Mouse (Mus musculus) heart, embryonic 16.5 days (tissue): Measurements from ENCODE around the gene Nfil3. TPM values are rescaled to one million over a fixed set of nuclear protein-coding genes. Genes with fewer than 3 reads are reported as not detected.

Experiments
- ATAC-seq: fragments of 200-750 bp; cut with Nextera tagmentation; replicated peaks from 2 replicates; pipeline ENCODE4 v1.8.0; 2017; ENCODE audit warnings: moderate number of reproducible peaks; ENCODE audit not compliant: insufficient read depth, low FRiP score; ENCODE audit errors: extremely low read depth
- H3K27ac ChIP-seq: fragments of 300-500 bp; sonication (generic); 2 replicates; pipeline ENCODE4 v1.5.1; 2014; ENCODE audit warnings: mild to moderate bottlenecking, low read length, control low read depth, moderate library complexity
- H3K27me3 ChIP-seq: fragments of 300-500 bp; sonication (generic); 2 replicates; pipeline ENCODE4 v1.6.1; 2014; ENCODE audit warnings: low read length, mixed read lengths; ENCODE audit not compliant: control insufficient read depth, insufficient read depth
- H3K36me3 ChIP-seq: fragments of 300-500 bp; sonication (generic); 2 replicates; pipeline ENCODE4 v1.6.1; 2014; ENCODE audit not compliant: control insufficient read depth, insufficient read depth
- H3K4me1 ChIP-seq: fragments of 300-500 bp; sonication (generic); 2 replicates; pipeline ENCODE4 v1.6.1; 2014; ENCODE audit warnings: low read length, mixed read lengths; ENCODE audit not compliant: control insufficient read depth, insufficient read depth
- H3K4me2 ChIP-seq: fragments of 300-500 bp; sonication (generic); 2 replicates; pipeline ENCODE4 v1.6.1; 2014; ENCODE audit warnings: low read depth, mild to moderate bottlenecking, control low read depth, low read length
- H3K4me3 ChIP-seq: fragments of 300-500 bp; sonication (generic); 2 replicates; pipeline ENCODE4 v1.5.1; 2014; ENCODE audit warnings: mild to moderate bottlenecking, control low read depth, low read length
- H3K9ac ChIP-seq: fragments of 300-500 bp; sonication (generic); 2 replicates; pipeline ENCODE4 v1.6.1; 2014; ENCODE audit warnings: low read length, control low read depth
- H3K9me3 ChIP-seq: fragments of 300-500 bp; sonication (generic); replicated peaks from 2 replicates; pipeline ENCODE4 v1.6.1; 2016; ENCODE audit warnings: low read length; ENCODE audit not compliant: control insufficient read depth
- whole genome bisulfite sequencing: fragments of 180-500 bp; shearing (Covaris S2); extraction: QIAGEN DNeasy Blood & Tissue Kit; methylation state at CpG from one replicate; pipeline ENCODE4 v1.1.7; 2014; 5-methylcytosine and 5-hydroxymethylcytosine counted together
- polyA plus RNA-seq: library from polyadenylated mRNA; unstranded; fragments of >200 nt; fragmentation: Nextera tagmentation; extraction: Ambion mirVana; gene quantifications from 2 replicates; pipeline ENCODE4 v1.2.1, GENCODE M21; 2015

Nfil3 gene
- polyA plus RNA-seq, 1 experiment from 2014 or later = 39.7 TPM

- peak overlapping the region; percentile 80; the same call in 1 of the 2 replicates for H3K27ac ChIP-seq
- 51% methylated on average over 3 of the region's 3 CpGs for WGBS
- peaks cover 21% of the 10 kb centered on the region for H3K4me1 ChIP-seq
- no peaks in the 10 kb centered on the region for H3K9me3 ChIP-seq
- H3K4me2 ChIP-seq = no peak overlapping the region
- no peak overlapping the region for H3K4me3 ChIP-seq
- no peaks in the 10 kb centered on the region for H3K36me3 ChIP-seq
- no peak for ATAC-seq
- no peak overlapping the region for H3K9ac ChIP-seq
- H3K27me3 ChIP-seq = no peaks in the 10 kb centered on the region
Observed at GRCm38 (mm10) chr13:53007781-53008180, 26.9 kb upstream of the Nfil3 start.

- 40% methylated on average over 3 of the region's 3 CpGs for WGBS
- no peaks in the 10 kb centered on the region for H3K9me3 ChIP-seq
Observed at GRCm38 (mm10) chr13:53003286-53003685, 22.4 kb upstream of the Nfil3 start.

GRCm38 (mm10) chr13:53001511-53001935 lies 20.6 kb upstream of the Nfil3 start:
- Histone ChIP-seq H3K27ac (no peak overlapping the region), H3K9ac (no peak overlapping the region), H3K4me2 (no peak overlapping the region), H3K4me1 (no peaks in the 10 kb centered on the region), H3K4me3 (no peak overlapping the region), H3K36me3 (no peaks in the 10 kb centered on the region), H3K27me3 (no peaks in the 10 kb centered on the region), H3K9me3 (no peaks in the 10 kb centered on the region)
- ATAC-seq = no peak
- WGBS = 69% methylated on average over 2 of the region's 2 CpGs

More at GRCm38 (mm10) chr13:53003286-53003685, 22.4 kb upstream of the Nfil3 start:
- no peak for ATAC-seq
- Histone ChIP-seq H3K9ac (no peak overlapping the region), H3K4me1 (peaks cover 9% of the 10 kb centered on the region), H3K4me3 (no peak overlapping the region), H3K4me2 (no peak overlapping the region), H3K36me3 (no peaks in the 10 kb centered on the region), H3K27me3 (no peaks in the 10 kb centered on the region), H3K27ac (peak overlapping the region; percentile 10)

- H3K27me3 ChIP-seq = no peaks in the 10 kb centered on the region
- no peaks in the 10 kb centered on the region for H3K4me1 ChIP-seq
- no peaks in the 10 kb centered on the region for H3K9me3 ChIP-seq
- 63% methylated on average over 2 of the region's 2 CpGs for WGBS
- no peaks in the 10 kb centered on the region for H3K36me3 ChIP-seq
- H3K27ac ChIP-seq = no peak overlapping the region
- H3K9ac ChIP-seq = no peak overlapping the region
- no peak overlapping the region for H3K4me2 ChIP-seq
- H3K4me3 ChIP-seq = no peak overlapping the region
- no peak for ATAC-seq
Observed at GRCm38 (mm10) chr13:53000481-53000880, 19.6 kb upstream of the Nfil3 start.

GRCm38 (mm10) chr13:52998541-52998940 lies 17.7 kb upstream of the Nfil3 start:
- H3K9me3 ChIP-seq = peaks cover 2% of the 10 kb centered on the region; the same call in 1 of the 2 replicates
- H3K4me2 ChIP-seq = no peak overlapping the region
- no peaks in the 10 kb centered on the region for H3K36me3 ChIP-seq
- no peak for ATAC-seq
- no peak overlapping the region for H3K27ac ChIP-seq
- no peaks in the 10 kb centered on the region; the same call in 1 of the 2 replicates for H3K4me1 ChIP-seq
- no peaks in the 10 kb centered on the region for H3K27me3 ChIP-seq
- H3K9ac ChIP-seq = no peak overlapping the region
- 83% methylated on average over 10 of the region's 10 CpGs for WGBS
- no peak overlapping the region for H3K4me3 ChIP-seq

- 79% methylated on average over 2 of the region's 2 CpGs for WGBS
- peaks cover 2% of the 10 kb centered on the region; the same call in 1 of the 2 replicates for H3K9me3 ChIP-seq
- H3K9ac ChIP-seq = no peak overlapping the region
- no peaks in the 10 kb centered on the region; the same call in 1 of the 2 replicates for H3K4me1 ChIP-seq
- H3K36me3 ChIP-seq = no peaks in the 10 kb centered on the region
- no peak overlapping the region for H3K4me3 ChIP-seq
- no peak for ATAC-seq
- H3K4me2 ChIP-seq = no peak overlapping the region
- no peak overlapping the region for H3K27ac ChIP-seq
- H3K27me3 ChIP-seq = no peaks in the 10 kb centered on the region
Observed at GRCm38 (mm10) chr13:52997806-52998205, 16.9 kb upstream of the Nfil3 start.

- Histone ChIP-seq H3K9me3 (peaks cover 2% of the 10 kb centered on the region; the same call in 1 of the 2 replicates), H3K9ac (no peak overlapping the region), H3K27ac (no peak overlapping the region), H3K4me1 (no peaks in the 10 kb centered on the region; the same call in 1 of the 2 replicates), H3K4me3 (no peak overlapping the region), H3K4me2 (no peak overlapping the region), H3K27me3 (no peaks in the 10 kb centered on the region), H3K36me3 (no peaks in the 10 kb centered on the region)
- ATAC-seq = no peak
- 59% methylated on average over 8 of the region's 8 CpGs for WGBS
Observed at GRCm38 (mm10) chr13:52996201-52996600, 15.3 kb upstream of the Nfil3 start.

- Histone ChIP-seq H3K36me3 (no peaks in the 10 kb centered on the region), H3K9ac (no peak overlapping the region), H3K27ac (no peak overlapping the region; the same call in 1 of the 2 replicates), H3K9me3 (peaks cover 2% of the 10 kb centered on the region; the same call in 1 of the 2 replicates), H3K4me1 (no peaks in the 10 kb centered on the region; the same call in 1 of the 2 replicates), H3K4me3 (no peak overlapping the region), H3K4me2 (no peak overlapping the region), H3K27me3 (no peaks in the 10 kb centered on the region)
- 60% methylated on average over 10 of the region's 10 CpGs for WGBS
- ATAC-seq = no peak
Observed at GRCm38 (mm10) chr13:52994197-52994881, 13.5 kb upstream of the Nfil3 start.

- no peak for ATAC-seq
- Histone ChIP-seq H3K36me3 (no peaks in the 10 kb centered on the region), H3K9me3 (peaks cover 2% of the 10 kb centered on the region; the same call in 1 of the 2 replicates), H3K4me1 (no peaks in the 10 kb centered on the region; the same call in 1 of the 2 replicates), H3K4me3 (no peak overlapping the region), H3K9ac (no peak overlapping the region), H3K27ac (no peak overlapping the region), H3K4me2 (no peak overlapping the region), H3K27me3 (no peaks in the 10 kb centered on the region)
- 53% methylated on average over 9 of the region's 9 CpGs for WGBS
Observed at GRCm38 (mm10) chr13:52990139-52990538, 9.3 kb upstream of the Nfil3 start.
